Mouse (Mus musculus) bone marrow, adult 2 months (tissue): ENCODE measurements at regions not wholly inside any gene's neighbourhood (a gene's known extent, or its start where the extent isn't known, plus 50 kb on each side); places are given as distances from the start of the nearest gene placed in this dataset.

Source experiments
- CTCF ChIP-seq: fragments of 200-500 bp; IDR thresholded peaks from 2 replicates; pipeline ENCODE4 v1.5.1; 2011; ENCODE audit warnings: low read length, control low read depth; ENCODE audit not compliant: control insufficient read depth, insufficient read depth
- POLR2A ChIP-seq: fragments of 200-500 bp; IDR thresholded peaks from 2 replicates; pipeline ENCODE4 v1.6.1; 2011; ENCODE audit warnings: low read depth, mild to moderate bottlenecking, control low read depth, low read length, borderline replicate concordance; ENCODE audit not compliant: control insufficient read depth

DNA sequence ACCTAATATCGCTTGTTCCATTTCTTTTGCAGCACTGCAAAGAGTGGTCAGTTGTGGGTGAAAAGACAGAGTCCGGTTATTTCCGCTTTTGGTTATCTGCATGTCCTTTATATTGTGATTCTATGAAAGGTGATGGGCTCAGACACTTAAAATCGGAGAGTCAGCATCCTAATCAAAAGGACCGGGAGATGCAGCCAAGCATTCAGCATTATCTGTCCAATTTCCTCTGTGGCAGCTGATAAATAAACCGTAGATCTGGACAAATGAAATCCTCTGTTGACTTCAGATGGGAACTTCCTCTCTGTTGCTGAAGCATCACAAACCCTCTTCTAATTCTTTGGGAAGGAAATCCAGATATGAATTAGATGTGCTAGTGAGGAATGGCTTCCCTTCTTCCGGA, 325.7 kb upstream of the Arrdc4 start:
- no peak for TF ChIP-seq POLR2A
- TF ChIP-seq CTCF = no peak
